Mouse (Mus musculus) C2C12 (cell line): ENCODE data around the gene Olfr1158.
"Not testable (repeated sequence)": the region's sequence is repeated elsewhere in the genome, so short reads cannot be mapped to it uniquely, and the experiment has no call there.

ENCODE experiments used
- CEBPB ChIP-seq: IDR thresholded peaks from one replicate; pipeline ENCODE4 v1.6.1; 2011; ENCODE audit warnings: low read depth, mild to moderate bottlenecking, control low read depth, moderate library complexity
- CTCF ChIP-seq: IDR thresholded peaks from one replicate; pipeline ENCODE4 v1.5.1; 2011; ENCODE audit not compliant: control insufficient read depth, insufficient read depth, insufficient read length
- FOSL1 ChIP-seq: IDR thresholded peaks from one replicate; pipeline ENCODE4 v1.8.0; 2011; ENCODE audit warnings: mild to moderate bottlenecking, low read length; ENCODE audit not compliant: poor library complexity, insufficient read depth, severe bottlenecking
- MAX ChIP-seq: IDR thresholded peaks from one replicate; pipeline ENCODE4 v1.6.1; 2011; ENCODE audit warnings: mild to moderate bottlenecking, control low read depth
- MYOD1 ChIP-seq: IDR thresholded peaks from one replicate; pipeline ENCODE4 v1.6.1; 2011; ENCODE audit warnings: low read depth; ENCODE audit not compliant: control insufficient read depth, insufficient read length
- MYOG ChIP-seq: IDR thresholded peaks from one replicate; pipeline ENCODE4 v1.6.1; 2011; ENCODE audit not compliant: control insufficient read depth, insufficient read length; ENCODE audit errors: extremely low read depth
- USF1 ChIP-seq: IDR thresholded peaks from one replicate; pipeline ENCODE4 v1.6.1; 2011; ENCODE audit warnings: low read depth, mild to moderate bottlenecking, control low read depth, moderate library complexity

DNA sequence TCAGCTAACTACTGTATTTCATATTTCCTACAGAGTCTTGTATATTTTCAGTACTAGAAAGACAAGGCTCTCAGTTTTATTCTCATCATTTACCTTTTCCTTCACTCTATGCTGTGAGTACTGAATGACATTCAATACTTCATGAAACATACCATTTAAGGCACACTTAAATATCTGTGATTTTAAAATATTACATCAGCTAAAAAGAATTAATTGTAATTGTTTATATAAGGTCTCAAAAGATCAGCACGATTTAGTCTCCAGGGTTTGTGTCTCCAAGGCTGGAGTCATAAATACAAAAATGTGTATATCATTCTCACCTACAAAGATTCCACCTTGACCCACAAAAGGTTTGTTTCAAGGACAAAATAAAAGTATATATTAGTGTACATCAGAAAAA lies 32.6 kb downstream of the Olfr1158 start, which contains the start of gene Olfr1161:
- TF ChIP-seq MYOG, CTCF, CEBPB, MYOD1, MAX, USF1, FOSL1: not testable (repeated sequence)
